Mouse (Mus musculus) heart, embryonic 14.5 days (tissue): ENCODE measurements around the gene 1110004F10Rik. TPM values are rescaled to one million over a fixed set of nuclear protein-coding genes. Genes with fewer than 3 reads are reported as not detected.

Source experiments
- ATAC-seq: fragments of 200-750 bp; cut with Nextera tagmentation; 2 replicates; pipeline ENCODE4 v1.8.0; 2017; ENCODE audit warnings: low read depth, moderate TSS enrichment; ENCODE audit not compliant: insufficient number of reproducible peaks, insufficient read depth, low FRiP score
- H3K27ac ChIP-seq, 2 experiments: fragments of 200-500 bp in 1 of 2; fragments of 300-500 bp in 1 of 2; sonication (generic) in 1 of 2; replicated peaks in 1 of 2; 2 replicates each; pipeline ENCODE4 v1.5.1; 2012 to 2014; ENCODE audit warnings: low read depth in 2 of 2, low read length in 2 of 2, control low read depth in 1 of 2, mild to moderate bottlenecking in 1 of 2, mixed read lengths in 1 of 2; ENCODE audit not compliant: control insufficient read depth in 1 of 2, insufficient read depth in 1 of 2
- H3K27me3 ChIP-seq: fragments of 300-500 bp; sonication (generic); 2 replicates; pipeline ENCODE4 v1.6.1; 2014; ENCODE audit warnings: mild to moderate bottlenecking, low read length, control low read depth; ENCODE audit not compliant: control insufficient read depth, insufficient read depth
- H3K36me3 ChIP-seq: fragments of 300-500 bp; sonication (generic); 2 replicates; pipeline ENCODE4 v1.6.1; 2014; ENCODE audit warnings: mild to moderate bottlenecking, control low read depth, low read length, mixed read lengths; ENCODE audit not compliant: control insufficient read depth, insufficient read depth
- H3K4me1 ChIP-seq, 2 experiments: fragments of 200-500 bp in 1 of 2; fragments of 300-500 bp in 1 of 2; sonication (generic) in 1 of 2; 2 replicates each; pipeline ENCODE4 v1.6.1; 2012 to 2014; ENCODE audit warnings: low read length in 2 of 2, control low read depth in 1 of 2, mixed read lengths in 1 of 2; ENCODE audit not compliant: control insufficient read depth in 2 of 2, insufficient read depth in 2 of 2
- H3K4me2 ChIP-seq: fragments of 300-500 bp; sonication (generic); 2 replicates; pipeline ENCODE4 v1.6.1; 2014; ENCODE audit warnings: mild to moderate bottlenecking, low read length
- H3K4me3 ChIP-seq, 2 experiments: fragments of 200-500 bp in 1 of 2; fragments of 300-500 bp in 1 of 2; sonication (generic) in 1 of 2; 2 replicates each; pipeline ENCODE4 v1.5.1; 2012 to 2014; ENCODE audit warnings: low read length in 2 of 2, mild to moderate bottlenecking in 2 of 2, control low read depth in 1 of 2, low read depth in 1 of 2, moderate library complexity in 1 of 2; ENCODE audit not compliant: control insufficient read depth in 1 of 2, insufficient read depth in 1 of 2
- H3K9ac ChIP-seq: fragments of 300-500 bp; sonication (generic); 2 replicates; pipeline ENCODE4 v1.6.1; 2014; ENCODE audit warnings: mild to moderate bottlenecking, low read length
- H3K9me3 ChIP-seq: fragments of 300-500 bp; sonication (generic); 2 replicates; pipeline ENCODE4 v1.6.1; 2016; ENCODE audit warnings: low read length, control low read depth; ENCODE audit not compliant: control insufficient read depth
- WGBS: fragments of 180-500 bp; shearing (Covaris S2); extraction: QIAGEN DNeasy Blood & Tissue Kit; methylation state at CpG from one replicate; pipeline ENCODE4 v1.1.7; 2014; 5-methylcytosine and 5-hydroxymethylcytosine counted together
- polyA plus RNA-seq: library from polyadenylated mRNA; unstranded; fragments of >200 nt; fragmentation: Nextera tagmentation; extraction: Ambion mirVana; gene quantifications from 2 replicates; pipeline ENCODE4 v1.2.1, GENCODE M21; 2014

1110004F10Rik gene
- polyA plus RNA-seq, 1 experiment from 2014 or later = 176 TPM

DNA sequence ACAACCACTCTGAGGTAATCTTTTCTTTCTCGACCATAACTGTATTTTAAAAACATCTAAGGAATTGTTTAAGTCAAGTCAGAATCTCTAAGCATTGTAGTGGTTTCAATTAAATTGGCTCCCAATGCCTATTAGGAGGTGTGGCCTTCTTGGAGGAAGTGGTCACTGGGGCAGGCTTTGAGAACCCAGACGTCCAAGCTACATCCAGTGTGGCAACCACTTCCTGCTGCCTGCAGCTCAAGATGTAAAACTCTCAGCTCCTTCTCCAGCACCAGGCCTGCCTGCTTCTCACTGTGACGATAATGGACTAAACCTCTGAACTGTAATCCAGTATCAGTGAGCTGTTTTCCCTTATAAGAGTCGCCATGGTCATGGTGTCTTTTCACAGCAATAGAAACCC, 110.4 kb downstream of the 1110004F10Rik start:
- H3K4me1 ChIP-seq = no peaks in the 10 kb centered on the region
- H3K9me3 ChIP-seq = no peaks in the 10 kb centered on the region
- no peak for ATAC-seq
- no peaks in the 10 kb centered on the region for H3K27me3 ChIP-seq
- H3K36me3 ChIP-seq = peaks cover 82% of the 10 kb centered on the region
- 67% methylated on average over 4 of the region's 4 CpGs for WGBS
- no peak overlapping the region for H3K4me2 ChIP-seq
- no peak overlapping the region for H3K9ac ChIP-seq
- H3K4me3 ChIP-seq = no peak overlapping the region
- no peak overlapping the region for H3K27ac ChIP-seq

DNA sequence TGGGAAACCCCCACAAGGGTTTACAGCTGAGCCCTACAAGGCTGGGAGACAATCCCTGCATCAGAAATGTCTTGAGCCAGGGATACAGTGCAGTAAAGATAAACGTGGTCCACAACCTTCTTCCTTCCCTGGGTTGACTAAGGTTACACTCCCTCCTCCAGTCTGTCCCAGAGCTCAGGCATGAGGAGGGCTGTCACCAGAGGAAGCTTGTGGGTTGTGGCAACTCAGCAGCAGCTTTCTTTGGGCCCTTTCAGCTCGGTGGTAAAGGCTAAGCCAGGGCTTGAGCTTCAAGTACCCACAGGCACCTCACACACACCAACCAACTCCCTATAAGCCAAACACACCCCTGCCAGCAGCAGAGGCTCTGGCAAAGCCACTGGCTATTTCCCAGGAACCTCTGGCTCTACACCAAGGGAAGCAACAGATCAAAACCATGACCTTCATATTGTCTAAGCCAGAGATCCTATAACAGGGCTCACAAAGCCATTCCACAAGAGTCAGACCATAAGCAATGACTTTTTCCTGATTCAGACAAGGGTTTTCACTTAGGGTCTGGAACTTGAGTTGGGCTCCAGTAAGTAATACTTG, 114.7 kb downstream of the 1110004F10Rik start:
- H3K4me1 ChIP-seq = no peaks in the 10 kb centered on the region
- WGBS = 52% methylated on average over 2 of the region's 2 CpGs
- H3K4me2 ChIP-seq = no peak overlapping the region
- H3K9me3 ChIP-seq = no peaks in the 10 kb centered on the region
- no peak for ATAC-seq
- no peak overlapping the region for H3K27ac ChIP-seq
- H3K27me3 ChIP-seq = no peaks in the 10 kb centered on the region
- H3K9ac ChIP-seq = no peak overlapping the region
- no peak overlapping the region for H3K4me3 ChIP-seq
- peaks cover 90% of the 10 kb centered on the region for H3K36me3 ChIP-seq

Other genes starting within 250 kb of the 1110004F10Rik start
- 36.8 and 39.1 TPM in 2 replicates for gene Sox6, start 601 bp upstream of the 1110004F10Rik start, polyA plus RNA-seq
- gene Gm4353, start 45.2 kb downstream of the 1110004F10Rik start, polyA plus RNA-seq = 0.27 and 0.40 TPM in 2 replicates